Mouse (Mus musculus) kidney, adult 2 months (tissue): Measurements from ENCODE around the gene Lpp. TPM values are rescaled to one million over a fixed set of nuclear protein-coding genes. Genes with fewer than 3 reads are reported as not detected.

Source experiments
- DNase-seq: peaks from one replicate; pipeline ENCODE4 v3.0.0; 2021
- H3K27ac ChIP-seq: fragments of 200-500 bp; 2 replicates; pipeline ENCODE4 v1.5.1; 2012; ENCODE audit warnings: low read depth, low read length, control low read depth, inconsistent platforms; ENCODE audit not compliant: insufficient read depth
- H3K27me3 ChIP-seq: fragments of 200-500 bp; replicated peaks from 2 replicates; pipeline ENCODE4 v1.6.1; 2012; ENCODE audit warnings: mild to moderate bottlenecking, moderate library complexity, low read length, inconsistent platforms; ENCODE audit not compliant: control insufficient read depth, insufficient read depth
- H3K36me3 ChIP-seq: fragments of 200-500 bp; 2 replicates; pipeline ENCODE4 v1.6.1; 2012; ENCODE audit warnings: mild to moderate bottlenecking, moderate library complexity, low read length, inconsistent platforms; ENCODE audit not compliant: control insufficient read depth, insufficient read depth
- H3K4me1 ChIP-seq: fragments of 200-500 bp; 2 replicates; pipeline ENCODE4 v1.6.1; 2011; ENCODE audit warnings: low read length; ENCODE audit not compliant: control insufficient read depth, insufficient read depth
- H3K4me3 ChIP-seq: fragments of 200-500 bp; 2 replicates; pipeline ENCODE4 v1.5.1; 2011; ENCODE audit warnings: mild to moderate bottlenecking, low read depth, low read length, control low read depth; ENCODE audit not compliant: insufficient read depth
- CTCF ChIP-seq: fragments of 200-500 bp; conservative IDR thresholded peaks from 2 replicates; pipeline ENCODE4 v1.5.1; 2011; ENCODE audit warnings: low read depth, mild to moderate bottlenecking, control low read depth, low read length, moderate library complexity, mixed read lengths; ENCODE audit not compliant: insufficient read depth, insufficient read length
- POLR2A ChIP-seq: fragments of 200-500 bp; IDR thresholded peaks from one replicate; pipeline ENCODE4 v1.6.1; 2011; ENCODE audit warnings: low read depth, low read length, control low read depth
- WGBS: fragments of 180-500 bp; shearing (Covaris S2); methylation state at CpG from one replicate; pipeline ENCODE4 v1.1.7; 2018; 5-methylcytosine and 5-hydroxymethylcytosine counted together
- polyA plus RNA-seq: library from polyadenylated mRNA; depleted of rRNA; stranded (reverse); fragments of >200 nt; gene quantifications from 2 replicates; pipeline ENCODE4 v1.2.3, GENCODE M21; 2012

Gene Lpp
- polyA plus RNA-seq, 1 experiment: 15.9 TPM

GRCm38 (mm10) chr16:24497413-24497812, 104.1 kb downstream of the Lpp start:
- Histone ChIP-seq H3K4me1 (peaks cover 13% of the 10 kb centered on the region), H3K36me3 (no peaks in the 10 kb centered on the region), H3K4me3 (no peak overlapping the region), H3K27me3 (no peaks in the 10 kb centered on the region), H3K27ac (no peak overlapping the region)
- TF ChIP-seq CTCF (no peak), POLR2A (no peak)
- WGBS: 88% methylated on average over 2 of the region's 2 CpGs
- no peak for DNase-seq

GRCm38 (mm10) chr16:24498103-24498659, 104.9 kb downstream of the Lpp start:
- H3K27me3 ChIP-seq: no peaks in the 10 kb centered on the region
- H3K4me1 ChIP-seq: peaks cover 10% of the 10 kb centered on the region; the same call in 1 of the 2 replicates
- TF ChIP-seq POLR2A: no peak
- no peak for TF ChIP-seq CTCF
- H3K4me3 ChIP-seq: no peak overlapping the region
- H3K27ac ChIP-seq: no peak overlapping the region
- 88% methylated on average over 5 of the region's 5 CpGs for WGBS
- H3K36me3 ChIP-seq: no peaks in the 10 kb centered on the region
- no peak for DNase-seq

GRCm38 (mm10) chr16:24501197-24501596, 107.9 kb downstream of the Lpp start:
- Histone ChIP-seq H3K4me3 (no peak overlapping the region), H3K27me3 (no peaks in the 10 kb centered on the region), H3K27ac (no peak overlapping the region), H3K36me3 (no peaks in the 10 kb centered on the region), H3K4me1 (peaks cover 10% of the 10 kb centered on the region; the same call in 1 of the 2 replicates)
- no peak for DNase-seq
- TF ChIP-seq CTCF (no peak), POLR2A (no peak)
- 83% methylated on average over 6 of the region's 6 CpGs for WGBS

- Histone ChIP-seq H3K27ac (no peak overlapping the region), H3K4me3 (no peak overlapping the region), H3K36me3 (no peaks in the 10 kb centered on the region), H3K27me3 (no peaks in the 10 kb centered on the region), H3K4me1 (peaks cover 10% of the 10 kb centered on the region; the same call in 1 of the 2 replicates)
- DNase-seq: no peak
- WGBS: 79% methylated on average over 11 of the region's 11 CpGs
- no peak for TF ChIP-seq POLR2A
- no peak for TF ChIP-seq CTCF
Measured at GRCm38 (mm10) chr16:24501628-24502294, 108.5 kb downstream of the Lpp start.

GRCm38 (mm10) chr16:24502295-24502823, 109.1 kb downstream of the Lpp start:
- Histone ChIP-seq H3K27me3 (no peaks in the 10 kb centered on the region), H3K4me1 (peaks cover 6% of the 10 kb centered on the region; the same call in 1 of the 2 replicates), H3K36me3 (no peaks in the 10 kb centered on the region), H3K4me3 (no peak overlapping the region), H3K27ac (no peak overlapping the region)
- WGBS: 85% methylated on average over 3 of the region's 3 CpGs
- DNase-seq: no peak
- no peak for TF ChIP-seq CTCF
- TF ChIP-seq POLR2A: no peak

GRCm38 (mm10) chr16:24504838-24505605, 111.7 kb downstream of the Lpp start:
- TF ChIP-seq POLR2A (no peak), CTCF (no peak)
- no peak for DNase-seq
- WGBS: 51% methylated on average over 7 of the region's 7 CpGs
- no peak overlapping the region for H3K27ac ChIP-seq
- no peaks in the 10 kb centered on the region for H3K27me3 ChIP-seq
- peaks cover 3% of the 10 kb centered on the region; the same call in 1 of the 2 replicates for H3K4me1 ChIP-seq
- H3K4me3 ChIP-seq: no peak overlapping the region
- no peaks in the 10 kb centered on the region for H3K36me3 ChIP-seq

GRCm38 (mm10) chr16:24506237-24506636, 112.9 kb downstream of the Lpp start:
- peaks cover 2% of the 10 kb centered on the region; the same call in 1 of the 2 replicates for H3K4me1 ChIP-seq
- 97% methylated on average over 2 of the region's 2 CpGs for WGBS
- TF ChIP-seq POLR2A: no peak
- TF ChIP-seq CTCF: no peak

More at GRCm38 (mm10) chr16:24506237-24506636, 112.9 kb downstream of the Lpp start:
- Histone ChIP-seq H3K27ac (no peak overlapping the region), H3K4me3 (no peak overlapping the region), H3K36me3 (no peaks in the 10 kb centered on the region), H3K27me3 (no peaks in the 10 kb centered on the region)
- DNase-seq: no peak
